Mouse (Mus musculus) neural tube, embryonic 13.5 days (tissue): Measurements from ENCODE around the gene Phf21a. TPM values are rescaled to one million over a fixed set of nuclear protein-coding genes. Genes with fewer than 3 reads are reported as not detected.
A peak's percentile ranks its signal among the peaks of the same experiment; 100 is the strongest.
"Not testable (repeated sequence)": the region's sequence is repeated elsewhere in the genome, so short reads cannot be mapped to it uniquely, and the experiment has no call there.

ENCODE experiments used
- ATAC-seq: fragments of 200-750 bp; cut with Nextera tagmentation; 2 replicates; pipeline ENCODE4 v1.8.0; 2017; ENCODE audit warnings: low read depth, mild to moderate bottlenecking, moderate TSS enrichment, moderate library complexity
- H3K27ac ChIP-seq: fragments of 300-500 bp; sonication (generic); replicated peaks from 2 replicates; pipeline ENCODE4 v1.5.1; 2015; ENCODE audit warnings: moderate library complexity, mild to moderate bottlenecking, inconsistent platforms
- H3K27me3 ChIP-seq: fragments of 300-500 bp; sonication (generic); 2 replicates; pipeline ENCODE4 v1.6.1; 2015; ENCODE audit warnings: mild to moderate bottlenecking, inconsistent platforms
- H3K36me3 ChIP-seq: fragments of 300-500 bp; sonication (generic); 2 replicates; pipeline ENCODE4 v1.6.1; 2015; ENCODE audit warnings: mild to moderate bottlenecking, inconsistent platforms
- H3K4me1 ChIP-seq: fragments of 300-500 bp; sonication (generic); replicated peaks from 2 replicates; pipeline ENCODE4 v1.6.1; 2015; ENCODE audit warnings: inconsistent platforms
- H3K4me2 ChIP-seq: fragments of 300-500 bp; sonication (generic); 2 replicates; pipeline ENCODE4 v1.6.1; 2015; ENCODE audit warnings: inconsistent platforms, mild to moderate bottlenecking, moderate library complexity
- H3K4me3 ChIP-seq: fragments of 300-500 bp; sonication (generic); 2 replicates; pipeline ENCODE4 v1.5.1; 2015; ENCODE audit warnings: mild to moderate bottlenecking, inconsistent platforms
- H3K9ac ChIP-seq: fragments of 300-500 bp; sonication (generic); 2 replicates; pipeline ENCODE4 v1.6.1; 2015; ENCODE audit warnings: moderate library complexity, mild to moderate bottlenecking, inconsistent platforms
- H3K9me3 ChIP-seq: fragments of 300-500 bp; sonication (generic); 2 replicates; pipeline ENCODE4 v1.6.1; 2016; ENCODE audit warnings: inconsistent platforms
- WGBS: fragments of 180-500 bp; shearing (Covaris S2); methylation state at CpG from one replicate; pipeline ENCODE4 v1.1.7; 2015; 5-methylcytosine and 5-hydroxymethylcytosine counted together
- polyA plus RNA-seq: library from polyadenylated mRNA; unstranded; fragments of >200 nt; fragmentation: Nextera tagmentation; extraction: Ambion mirVana; gene quantifications from 2 replicates; pipeline ENCODE4 v1.2.1, GENCODE M21; 2015

Phf21a gene
- polyA plus RNA-seq, 1 experiment from 2014 or later, result 38.5 TPM

GRCm38 (mm10) chr2:92395535-92395934 lies 302.6 kb downstream of the Phf21a start:
- no peak for ATAC-seq
- Histone ChIP-seq H3K9ac (no peak overlapping the region), H3K4me2 (no peak overlapping the region), H3K27ac (no peak overlapping the region), H3K9me3 (no peaks in the 10 kb centered on the region), H3K36me3 (no peaks in the 10 kb centered on the region), H3K4me1 (peaks cover 83% of the 10 kb centered on the region), H3K4me3 (no peak overlapping the region), H3K27me3 (no peaks in the 10 kb centered on the region)
- WGBS, result 87% methylated on average over 3 of the region's 3 CpGs

GRCm38 (mm10) chr2:92397436-92397835 lies 304.5 kb downstream of the Phf21a start:
- no peaks in the 10 kb centered on the region for H3K9me3 ChIP-seq
- no peak overlapping the region for H3K27ac ChIP-seq
- WGBS, result 74% methylated on average over 1 of the region's 1 CpGs
- no peak overlapping the region for H3K9ac ChIP-seq
- ATAC-seq, result no peak
- H3K4me1 ChIP-seq, result peaks cover 73% of the 10 kb centered on the region
- no peaks in the 10 kb centered on the region for H3K27me3 ChIP-seq
- no peaks in the 10 kb centered on the region for H3K36me3 ChIP-seq
- H3K4me3 ChIP-seq, result no peak overlapping the region
- no peak overlapping the region for H3K4me2 ChIP-seq

- 24% methylated on average over 3 of the region's 4 CpGs for WGBS
- peak overlapping the region; percentile 86 for H3K4me3 ChIP-seq
- not testable (repeated sequence) for ATAC-seq, H3K9me3 ChIP-seq, H3K27me3 ChIP-seq
- peak overlapping the region; percentile 97 for H3K9ac ChIP-seq
- H3K4me1 ChIP-seq, result peaks cover 62% of the 10 kb centered on the region
- H3K36me3 ChIP-seq, result peaks cover 14% of the 10 kb centered on the region
- H3K27ac ChIP-seq, result peak overlapping the region; percentile 84; the same call in 1 of the 2 replicates
- H3K4me2 ChIP-seq, result peak overlapping the region; percentile 75
These were observed 307.0 kb downstream of the Phf21a start for GRCm38 (mm10) chr2:92399877-92400276.

DNA sequence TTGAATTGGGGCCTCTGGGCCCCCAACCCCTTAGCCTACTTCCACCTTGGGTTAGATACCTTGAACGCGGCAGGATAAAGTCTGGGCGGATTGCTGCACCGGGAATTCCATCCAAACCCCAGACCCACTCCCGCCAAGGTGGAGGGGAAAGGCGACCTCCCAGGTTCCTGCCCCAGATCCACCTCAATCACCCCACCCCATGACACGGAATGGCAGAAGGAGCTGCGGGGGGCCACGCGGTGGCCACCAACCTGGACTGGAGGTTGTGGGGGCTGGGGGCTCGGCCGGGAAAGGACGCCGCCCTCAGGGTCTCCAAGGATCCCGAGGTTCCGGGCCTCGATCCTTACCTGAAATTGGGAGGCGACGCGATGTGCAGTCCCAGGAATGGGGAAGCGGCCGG lies 307.8 kb downstream of the Phf21a start:
- H3K36me3 ChIP-seq, result peaks cover 22% of the 10 kb centered on the region
- peak overlapping the region; percentile 84 for H3K27ac ChIP-seq
- peaks cover 71% of the 10 kb centered on the region for H3K4me1 ChIP-seq
- ATAC-seq, result peak; percentile 30; the same call in 1 of the 2 replicates
- no peaks in the 10 kb centered on the region for H3K9me3 ChIP-seq
- peak overlapping the region; percentile 86 for H3K4me3 ChIP-seq
- H3K9ac ChIP-seq, result peak overlapping the region; percentile 97
- peak overlapping the region; percentile 75 for H3K4me2 ChIP-seq
- no peaks in the 10 kb centered on the region for H3K27me3 ChIP-seq
- 2% methylated on average over 21 of the region's 22 CpGs for WGBS

DNA sequence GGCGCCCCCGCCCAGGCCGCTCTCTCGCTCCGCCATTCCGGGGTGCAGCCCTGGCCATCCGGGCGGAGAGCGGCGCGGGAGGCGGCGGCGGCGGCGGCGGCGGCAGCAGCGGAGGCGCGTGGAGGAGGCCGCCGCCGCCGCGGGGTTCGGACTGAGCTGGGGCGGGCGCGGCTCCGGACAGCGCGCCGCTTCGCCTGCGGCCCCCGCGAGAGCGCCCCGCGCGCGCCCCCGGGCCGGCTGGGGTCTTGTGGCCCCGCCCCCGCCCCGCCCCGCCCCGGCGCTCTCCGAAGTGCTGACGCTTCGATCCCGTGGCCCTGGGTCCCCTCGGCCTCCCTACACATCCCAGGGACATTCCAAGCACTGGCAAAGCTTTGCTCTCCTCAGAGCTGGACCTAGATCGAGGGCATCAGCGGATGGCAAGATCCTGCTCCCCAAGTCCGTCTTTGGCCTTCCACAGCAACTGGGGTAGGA lies 308.2 kb downstream of the Phf21a start, which contains the start of gene Mapk8ip1:
Gene Mapk8ip1 (minus strand): TSS at position 173 of the 471 bp plus-strand sequence.
- H3K4me2 ChIP-seq, result peak within 1 kb of the TSS; percentile 75
- peak within 1 kb of the TSS; percentile 84 for H3K27ac ChIP-seq
- no peaks in the 10 kb centered on the region for H3K9me3 ChIP-seq
- ATAC-seq, result peak; percentile 68
- peak within 1 kb of the TSS; percentile 86 for H3K4me3 ChIP-seq
- H3K9ac ChIP-seq, result peak within 1 kb of the TSS; percentile 97
- peaks cover 72% of the 10 kb centered on the region for H3K4me1 ChIP-seq
- peaks cover 26% of the 10 kb centered on the region for H3K36me3 ChIP-seq
- H3K27me3 ChIP-seq, result no peaks in the 10 kb centered on the region
- WGBS, result 2% methylated on average over 31 of the region's 59 CpGs

DNA sequence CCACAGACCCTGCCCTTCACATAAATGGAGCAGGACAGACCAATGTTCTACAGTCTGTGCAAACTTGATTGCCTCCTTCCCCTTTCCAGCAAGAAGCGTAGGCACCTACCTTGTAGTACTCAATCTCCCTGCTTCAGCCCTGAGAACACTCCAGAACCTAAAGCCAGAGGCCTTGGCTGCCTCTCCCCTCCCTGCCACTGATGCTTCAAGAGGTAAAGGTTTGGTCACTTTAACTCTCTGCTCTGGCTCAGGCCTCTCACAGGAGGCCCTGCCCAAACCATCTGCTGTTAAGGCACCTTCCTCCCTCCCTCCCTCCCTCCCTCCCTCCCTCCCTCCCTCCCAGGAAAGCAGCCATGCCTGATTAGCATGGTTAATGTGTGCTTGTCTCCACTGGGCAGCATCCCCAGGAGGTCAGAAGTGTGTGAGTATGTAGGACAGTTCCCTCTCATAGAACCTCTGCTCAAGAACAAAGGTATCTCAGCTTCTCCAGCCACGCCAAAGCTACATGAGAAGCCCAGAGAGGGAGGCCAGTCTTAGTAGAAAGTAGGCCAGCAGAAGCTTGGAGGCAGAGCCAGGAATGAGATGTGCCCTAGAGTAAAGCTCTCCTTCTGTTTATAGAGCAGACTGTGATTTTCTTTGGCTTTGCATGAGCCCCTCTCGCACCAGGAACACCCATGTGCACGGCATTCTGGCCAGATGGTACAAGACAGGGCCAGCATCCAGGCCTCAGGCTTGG lies 309.8 kb downstream of the Phf21a start:
- Histone ChIP-seq H3K9ac (no peak overlapping the region), H3K9me3 (no peaks in the 10 kb centered on the region), H3K4me3 (no peak overlapping the region), H3K4me2 (no peak overlapping the region), H3K27ac (peak overlapping the region; percentile 35), H3K27me3 (no peaks in the 10 kb centered on the region), H3K4me1 (peaks cover 62% of the 10 kb centered on the region), H3K36me3 (peaks cover 42% of the 10 kb centered on the region)
- ATAC-seq, result no peak
- 68% methylated on average over 4 of the region's 4 CpGs for WGBS

- H3K9ac ChIP-seq, result no peak overlapping the region
- H3K27ac ChIP-seq, result no peak overlapping the region
- H3K27me3 ChIP-seq, result no peaks in the 10 kb centered on the region
- peaks cover 52% of the 10 kb centered on the region for H3K4me1 ChIP-seq
- whole genome bisulfite sequencing, result 95% methylated on average over 5 of the region's 5 CpGs
- ATAC-seq, result no peak
- no peaks in the 10 kb centered on the region for H3K9me3 ChIP-seq
- H3K36me3 ChIP-seq, result peaks cover 53% of the 10 kb centered on the region
- H3K4me3 ChIP-seq, result no peak overlapping the region
- no peak overlapping the region for H3K4me2 ChIP-seq
These were observed 310.9 kb downstream of the Phf21a start for GRCm38 (mm10) chr2:92403776-92404319.

GRCm38 (mm10) chr2:92404737-92405136 lies 311.8 kb downstream of the Phf21a start:
- ATAC-seq, result no peak
- Histone ChIP-seq H3K9ac (0 out of 2 replicates have a peak overlapping the region, but pooled peaks have one; percentile 6), H3K27me3 (no peaks in the 10 kb centered on the region), H3K4me1 (peaks cover 43% of the 10 kb centered on the region), H3K4me2 (no peak overlapping the region), H3K9me3 (no peaks in the 10 kb centered on the region), H3K4me3 (no peak overlapping the region), H3K27ac (peak overlapping the region; percentile 72; the same call in 1 of the 2 replicates), H3K36me3 (peaks cover 61% of the 10 kb centered on the region)
- 88% methylated on average over 6 of the region's 6 CpGs for WGBS

GRCm38 (mm10) chr2:92405687-92406086 lies 312.8 kb downstream of the Phf21a start:
- Histone ChIP-seq H3K9me3 (no peaks in the 10 kb centered on the region), H3K4me2 (no peak overlapping the region), H3K4me3 (no peak overlapping the region), H3K36me3 (peaks cover 71% of the 10 kb centered on the region), H3K4me1 (peaks cover 34% of the 10 kb centered on the region), H3K9ac (0 out of 2 replicates have a peak overlapping the region, but pooled peaks have one; percentile 22), H3K27ac (peak overlapping the region; percentile 72), H3K27me3 (no peaks in the 10 kb centered on the region)
- ATAC-seq, result no peak
- WGBS, result 50% methylated on average over 7 of the region's 7 CpGs

DNA sequence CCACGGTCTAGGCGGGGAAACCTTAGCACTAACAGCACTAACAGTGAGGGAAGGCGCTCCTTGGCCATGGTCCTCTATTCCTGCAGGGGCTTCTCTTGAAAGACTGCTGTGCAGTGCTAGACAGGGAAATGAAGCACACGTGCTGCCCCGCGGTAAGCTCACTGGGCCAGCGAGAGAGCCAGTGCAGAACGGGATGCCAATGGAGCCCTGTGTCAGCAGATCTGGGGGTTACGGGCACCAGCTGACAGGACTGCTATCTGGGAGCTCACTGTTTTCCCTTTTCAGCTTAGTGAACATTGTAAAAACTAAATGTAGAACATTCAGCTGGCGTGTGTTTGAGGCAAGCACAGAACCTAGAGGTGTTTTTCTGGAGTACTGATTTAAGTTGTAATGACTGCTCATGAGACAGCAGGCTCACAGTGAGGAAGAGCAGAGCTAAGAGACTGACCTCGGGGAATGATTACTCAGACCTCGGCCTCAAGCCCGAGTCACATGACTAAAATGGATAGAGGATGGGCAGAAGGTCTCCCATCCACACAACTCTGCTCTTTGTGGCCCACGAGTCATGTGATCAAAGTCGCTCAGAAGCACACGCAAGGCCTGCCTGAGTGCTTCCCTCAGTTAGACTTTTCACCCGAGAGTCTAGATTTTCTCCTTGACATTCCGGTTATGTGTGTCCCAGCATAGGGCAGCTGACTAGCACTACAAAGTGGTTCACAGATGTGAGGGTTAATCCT lies 315.6 kb downstream of the Phf21a start:
- Histone ChIP-seq H3K4me1 (peaks cover 21% of the 10 kb centered on the region), H3K4me3 (no peak overlapping the region), H3K4me2 (no peak overlapping the region), H3K36me3 (peaks cover 99% of the 10 kb centered on the region), H3K27me3 (no peaks in the 10 kb centered on the region), H3K27ac (no peak overlapping the region), H3K9ac (no peak overlapping the region), H3K9me3 (no peaks in the 10 kb centered on the region)
- no peak for ATAC-seq
- 90% methylated on average over 18 of the region's 18 CpGs for WGBS

DNA sequence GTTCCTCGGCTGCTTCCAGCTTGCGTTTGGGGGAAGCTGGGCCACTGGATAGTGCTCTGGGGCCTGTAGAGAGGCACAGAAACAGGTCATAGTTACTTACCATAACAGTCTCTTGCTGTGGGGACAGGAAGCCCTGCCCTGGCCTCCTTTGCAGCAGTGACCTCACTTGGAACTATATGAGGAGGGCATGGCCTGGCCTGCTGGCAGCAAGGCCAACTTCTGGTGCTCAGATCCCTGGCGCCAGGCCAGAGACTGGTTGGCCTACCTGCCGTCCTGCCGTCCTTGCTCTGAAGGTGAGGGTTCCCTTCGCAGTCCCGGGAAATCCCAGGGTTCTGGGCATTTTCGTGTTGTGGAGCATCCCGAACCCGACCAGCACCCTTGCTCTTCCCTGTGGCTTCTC lies 318.8 kb downstream of the Phf21a start:
- H3K4me2 ChIP-seq, result no peak overlapping the region
- H3K4me1 ChIP-seq, result 0 out of 2 replicates have a peak, but pooled peaks cover under 1% of the 10 kb centered on the region
- no peak overlapping the region for H3K9ac ChIP-seq
- H3K27me3 ChIP-seq, result no peaks in the 10 kb centered on the region
- H3K9me3 ChIP-seq, result no peaks in the 10 kb centered on the region
- no peak for ATAC-seq
- peaks cover 99% of the 10 kb centered on the region for H3K36me3 ChIP-seq
- H3K4me3 ChIP-seq, result no peak overlapping the region
- 92% methylated on average over 10 of the region's 10 CpGs for WGBS
- H3K27ac ChIP-seq, result no peak overlapping the region
